Mouse (Mus musculus): Measurements from ENCODE around the gene Kremen1. TPM values are rescaled to one million over a fixed set of nuclear protein-coding genes. Genes with fewer than 3 reads are reported as not detected.

Gene Kremen1
- polyA plus RNA-seq, 1 experiment from 2014 or later: 13.3 TPM

- H3K36me3 ChIP-seq (ENCODE audit: insufficient read depth, low read length): no peaks in the 10 kb centered on the region
- no peak for DNase-seq (ENCODE audit: low spot score)
- no peak overlapping the region for H3K4me2 ChIP-seq (replicated peaks; ENCODE audit: low read depth, low read length)
- WGBS: 36% methylated on average over 9 of the region's 9 CpGs
- H3K27ac ChIP-seq (ENCODE audit: low read length): no peak overlapping the region
- TF ChIP-seq EP300 (IDR thresholded peaks at IDR 0.05) (no peak), CTCF (IDR thresholded peaks at IDR 0.05) (no peak)
- H3K4me1 ChIP-seq (ENCODE audit: insufficient read depth, low read depth, low read length): no peaks in the 10 kb centered on the region
- no peaks in the 10 kb centered on the region for H3K9me3 ChIP-seq (ENCODE audit: low read length)
- no peaks in the 10 kb centered on the region for H3K27me3 ChIP-seq (replicated peaks; ENCODE audit: insufficient read depth, low read length)
- ATAC-seq: no peak
- H3K4me3 ChIP-seq (ENCODE audit: low read depth, low read length): no peak overlapping the region
- H3K9ac ChIP-seq (replicated peaks; ENCODE audit: low read depth): no peak overlapping the region
Measured at GRCm38 (mm10) chr11:5184250-5184649, 77.1 kb downstream of the Kremen1 start.

- H3K36me3 ChIP-seq (ENCODE audit: insufficient read depth, low read length): no peaks in the 10 kb centered on the region
- WGBS: 72% methylated on average over 4 of the region's 4 CpGs
- TF ChIP-seq EP300 (IDR thresholded peaks at IDR 0.05) (no peak), CTCF (IDR thresholded peaks at IDR 0.05) (no peak)
- H3K4me2 ChIP-seq (replicated peaks; ENCODE audit: low read depth, low read length): no peak overlapping the region
- no peak overlapping the region for H3K27ac ChIP-seq (ENCODE audit: low read length)
- no peak overlapping the region for H3K9ac ChIP-seq (replicated peaks; ENCODE audit: low read depth)
- no peaks in the 10 kb centered on the region for H3K27me3 ChIP-seq (replicated peaks; ENCODE audit: insufficient read depth, low read length)
- no peaks in the 10 kb centered on the region for H3K4me1 ChIP-seq (ENCODE audit: insufficient read depth, low read depth, low read length)
- no peak for DNase-seq (ENCODE audit: low spot score)
- H3K9me3 ChIP-seq (ENCODE audit: low read length): no peaks in the 10 kb centered on the region
- no peak for ATAC-seq
- H3K4me3 ChIP-seq (ENCODE audit: low read depth, low read length): no peak overlapping the region
Measured at GRCm38 (mm10) chr11:5182870-5183269, 78.5 kb downstream of the Kremen1 start.

- TF ChIP-seq CTCF (IDR thresholded peaks at IDR 0.05): peak; percentile 99
- no peak for TF ChIP-seq EP300 (IDR thresholded peaks at IDR 0.05)
- H3K27ac ChIP-seq (ENCODE audit: low read length): no peak overlapping the region
- H3K27me3 ChIP-seq (replicated peaks; ENCODE audit: insufficient read depth, low read length): no peaks in the 10 kb centered on the region
- H3K4me2 ChIP-seq (replicated peaks; ENCODE audit: low read depth, low read length): no peak overlapping the region
- no peaks in the 10 kb centered on the region for H3K36me3 ChIP-seq (ENCODE audit: insufficient read depth, low read length)
- H3K9me3 ChIP-seq (ENCODE audit: low read length): no peaks in the 10 kb centered on the region
- no peak overlapping the region for H3K9ac ChIP-seq (replicated peaks; ENCODE audit: low read depth)
- WGBS: 11% methylated on average over 13 of the region's 13 CpGs
- DNase-seq (ENCODE audit: low spot score): peak; percentile 78
- no peaks in the 10 kb centered on the region for H3K4me1 ChIP-seq (ENCODE audit: insufficient read depth, low read depth, low read length)
- H3K4me3 ChIP-seq (ENCODE audit: low read depth, low read length): no peak overlapping the region
- ATAC-seq: peak; percentile 75
Measured at GRCm38 (mm10) chr11:5181850-5182404, 79.4 kb downstream of the Kremen1 start.

GRCm38 (mm10) chr11:5179391-5179790 is 82.0 kb downstream of the Kremen1 start:
- no peak overlapping the region for H3K27ac ChIP-seq (ENCODE audit: low read length)
- DNase-seq (ENCODE audit: low spot score): no peak
- no peak overlapping the region for H3K4me3 ChIP-seq (ENCODE audit: low read depth, low read length)
- no peaks in the 10 kb centered on the region for H3K36me3 ChIP-seq (ENCODE audit: insufficient read depth, low read length)
- no peak overlapping the region for H3K4me2 ChIP-seq (replicated peaks; ENCODE audit: low read depth, low read length)
- no peaks in the 10 kb centered on the region for H3K27me3 ChIP-seq (replicated peaks; ENCODE audit: insufficient read depth, low read length)
- no peaks in the 10 kb centered on the region for H3K9me3 ChIP-seq (ENCODE audit: low read length)
- TF ChIP-seq EP300 (IDR thresholded peaks at IDR 0.05) (no peak), CTCF (IDR thresholded peaks at IDR 0.05) (no peak)
- no peaks in the 10 kb centered on the region for H3K4me1 ChIP-seq (ENCODE audit: insufficient read depth, low read depth, low read length)
- ATAC-seq: no peak
- H3K9ac ChIP-seq (replicated peaks; ENCODE audit: low read depth): no peak overlapping the region
- 50% methylated on average over 8 of the region's 8 CpGs for WGBS

- TF ChIP-seq EP300 (IDR thresholded peaks at IDR 0.05): no peak
- TF ChIP-seq CTCF (IDR thresholded peaks at IDR 0.05): no peak
- Histone ChIP-seq H3K4me3 (ENCODE audit: low read depth, low read length) (no peak overlapping the region), H3K4me1 (ENCODE audit: insufficient read depth, low read depth, low read length) (no peaks in the 10 kb centered on the region), H3K27me3 (replicated peaks; ENCODE audit: insufficient read depth, low read length) (no peaks in the 10 kb centered on the region), H3K27ac (ENCODE audit: low read length) (no peak overlapping the region), H3K36me3 (ENCODE audit: insufficient read depth, low read length) (no peaks in the 10 kb centered on the region), H3K9me3 (ENCODE audit: low read length) (no peaks in the 10 kb centered on the region), H3K4me2 (replicated peaks; ENCODE audit: low read depth, low read length) (no peak overlapping the region), H3K9ac (replicated peaks; ENCODE audit: low read depth) (no peak overlapping the region)
- peak; percentile 67 for ATAC-seq
- 63% methylated on average over 12 of the region's 12 CpGs for WGBS
- DNase-seq (ENCODE audit: low spot score): peak; percentile 65
Measured at GRCm38 (mm10) chr11:5177171-5177570, 84.2 kb downstream of the Kremen1 start.

GRCm38 (mm10) chr11:5176685-5177084 is 84.7 kb downstream of the Kremen1 start:
- 56% methylated on average over 8 of the region's 8 CpGs for WGBS
- TF ChIP-seq CTCF (IDR thresholded peaks at IDR 0.05) (no peak), EP300 (IDR thresholded peaks at IDR 0.05) (no peak)
- DNase-seq (ENCODE audit: low spot score): no peak
- Histone ChIP-seq H3K27ac (ENCODE audit: low read length) (no peak overlapping the region), H3K27me3 (replicated peaks; ENCODE audit: insufficient read depth, low read length) (no peaks in the 10 kb centered on the region), H3K36me3 (ENCODE audit: insufficient read depth, low read length) (no peaks in the 10 kb centered on the region), H3K4me3 (ENCODE audit: low read depth, low read length) (no peak overlapping the region), H3K9ac (replicated peaks; ENCODE audit: low read depth) (no peak overlapping the region), H3K4me2 (replicated peaks; ENCODE audit: low read depth, low read length) (no peak overlapping the region), H3K4me1 (ENCODE audit: insufficient read depth, low read depth, low read length) (no peaks in the 10 kb centered on the region), H3K9me3 (ENCODE audit: low read length) (no peaks in the 10 kb centered on the region)
- ATAC-seq: no peak

GRCm38 (mm10) chr11:5175866-5176265 is 85.5 kb downstream of the Kremen1 start:
- Histone ChIP-seq H3K27ac (ENCODE audit: low read length) (no peak overlapping the region), H3K4me1 (ENCODE audit: insufficient read depth, low read depth, low read length) (no peaks in the 10 kb centered on the region), H3K4me2 (replicated peaks; ENCODE audit: low read depth, low read length) (no peak overlapping the region), H3K4me3 (ENCODE audit: low read depth, low read length) (no peak overlapping the region), H3K9me3 (ENCODE audit: low read length) (no peaks in the 10 kb centered on the region), H3K36me3 (ENCODE audit: insufficient read depth, low read length) (no peaks in the 10 kb centered on the region), H3K9ac (replicated peaks; ENCODE audit: low read depth) (no peak overlapping the region), H3K27me3 (replicated peaks; ENCODE audit: insufficient read depth, low read length) (no peaks in the 10 kb centered on the region)
- TF ChIP-seq EP300 (IDR thresholded peaks at IDR 0.05): no peak
- TF ChIP-seq CTCF (IDR thresholded peaks at IDR 0.05): no peak
- ATAC-seq: no peak
- no peak for DNase-seq (ENCODE audit: low spot score)
- WGBS: 76% methylated on average over 2 of the region's 2 CpGs
